Mouse (Mus musculus): Measurements from ENCODE around the gene Mast4. TPM values are rescaled to one million over a fixed set of nuclear protein-coding genes. Genes with fewer than 3 reads are reported as not detected.

The Mast4 gene
- total RNA-seq, 1 experiment from 2014 or later: 22.1 TPM

- ATAC-seq (ENCODE audit: extremely low read depth, insufficient number of reproducible peaks, low FRiP score, poor library complexity, severe bottlenecking): no peak
Measured at GRCm38 (mm10) chr13:103095491-103095890, 238.8 kb downstream of the Mast4 start.

- no peak for ATAC-seq (ENCODE audit: extremely low read depth, insufficient number of reproducible peaks, low FRiP score, poor library complexity, severe bottlenecking)
Measured at GRCm38 (mm10) chr13:103094595-103094994, 239.7 kb downstream of the Mast4 start.

GRCm38 (mm10) chr13:103093713-103094112, 240.6 kb downstream of the Mast4 start:
- ATAC-seq (ENCODE audit: extremely low read depth, insufficient number of reproducible peaks, low FRiP score, poor library complexity, severe bottlenecking): no peak

- no peak for ATAC-seq (ENCODE audit: extremely low read depth, insufficient number of reproducible peaks, low FRiP score, poor library complexity, severe bottlenecking)
Measured at GRCm38 (mm10) chr13:103085540-103086121, 248.7 kb downstream of the Mast4 start.

- no peak for ATAC-seq (ENCODE audit: extremely low read depth, insufficient number of reproducible peaks, low FRiP score, poor library complexity, severe bottlenecking)
Measured at GRCm38 (mm10) chr13:103082891-103083290, 251.4 kb downstream of the Mast4 start.

- no peak for ATAC-seq (ENCODE audit: extremely low read depth, insufficient number of reproducible peaks, low FRiP score, poor library complexity, severe bottlenecking)
Measured at GRCm38 (mm10) chr13:103079806-103080205, 254.5 kb downstream of the Mast4 start.

- ATAC-seq (ENCODE audit: extremely low read depth, insufficient number of reproducible peaks, low FRiP score, poor library complexity, severe bottlenecking): no peak
Measured at GRCm38 (mm10) chr13:103078815-103079214, 255.5 kb downstream of the Mast4 start.

GRCm38 (mm10) chr13:103073461-103073860, 260.8 kb downstream of the Mast4 start:
- ATAC-seq (ENCODE audit: extremely low read depth, insufficient number of reproducible peaks, low FRiP score, poor library complexity, severe bottlenecking): no peak

- no peak for ATAC-seq (ENCODE audit: extremely low read depth, insufficient number of reproducible peaks, low FRiP score, poor library complexity, severe bottlenecking)
Measured at GRCm38 (mm10) chr13:103071783-103072182, 262.5 kb downstream of the Mast4 start.

GRCm38 (mm10) chr13:103067581-103068166, 266.6 kb downstream of the Mast4 start:
- ATAC-seq (ENCODE audit: extremely low read depth, insufficient number of reproducible peaks, low FRiP score, poor library complexity, severe bottlenecking): no peak

- ATAC-seq (ENCODE audit: extremely low read depth, insufficient number of reproducible peaks, low FRiP score, poor library complexity, severe bottlenecking): no peak
Measured at GRCm38 (mm10) chr13:103065437-103065836, 268.9 kb downstream of the Mast4 start.

GRCm38 (mm10) chr13:103061680-103062079, 272.6 kb downstream of the Mast4 start:
- no peak for ATAC-seq (ENCODE audit: extremely low read depth, insufficient number of reproducible peaks, low FRiP score, poor library complexity, severe bottlenecking)

- ATAC-seq (ENCODE audit: extremely low read depth, insufficient number of reproducible peaks, low FRiP score, poor library complexity, severe bottlenecking): no peak
Measured at GRCm38 (mm10) chr13:103059995-103060652, 274.2 kb downstream of the Mast4 start.

GRCm38 (mm10) chr13:103056451-103056850, 277.8 kb downstream of the Mast4 start:
- no peak for ATAC-seq (ENCODE audit: extremely low read depth, insufficient number of reproducible peaks, low FRiP score, poor library complexity, severe bottlenecking)

- no peak for ATAC-seq (ENCODE audit: extremely low read depth, insufficient number of reproducible peaks, low FRiP score, poor library complexity, severe bottlenecking)
Measured at GRCm38 (mm10) chr13:103052661-103053060, 281.6 kb downstream of the Mast4 start.

GRCm38 (mm10) chr13:103048954-103049353, 285.3 kb downstream of the Mast4 start:
- ATAC-seq (ENCODE audit: extremely low read depth, insufficient number of reproducible peaks, low FRiP score, poor library complexity, severe bottlenecking): no peak

- no peak for ATAC-seq (ENCODE audit: extremely low read depth, insufficient number of reproducible peaks, low FRiP score, poor library complexity, severe bottlenecking)
Measured at GRCm38 (mm10) chr13:103043692-103044091, 290.6 kb downstream of the Mast4 start.

GRCm38 (mm10) chr13:103043011-103043410, 291.3 kb downstream of the Mast4 start:
- ATAC-seq (ENCODE audit: extremely low read depth, insufficient number of reproducible peaks, low FRiP score, poor library complexity, severe bottlenecking): no peak

GRCm38 (mm10) chr13:103037466-103037865, 296.8 kb downstream of the Mast4 start:
- ATAC-seq (ENCODE audit: extremely low read depth, insufficient number of reproducible peaks, low FRiP score, poor library complexity, severe bottlenecking): no peak

- no peak for ATAC-seq (ENCODE audit: extremely low read depth, insufficient number of reproducible peaks, low FRiP score, poor library complexity, severe bottlenecking)
Measured at GRCm38 (mm10) chr13:103029377-103029776, 304.9 kb downstream of the Mast4 start.
